Mouse (Mus musculus) stomach, embryonic 14.5 days (tissue): ENCODE data around the gene Chid1. TPM values are rescaled to one million over a fixed set of nuclear protein-coding genes. Genes with fewer than 3 reads are reported as not detected.

Source experiments
- ATAC-seq: fragments of 200-750 bp; cut with Nextera tagmentation; 2 replicates; pipeline ENCODE4 v1.8.0; 2017; ENCODE audit warnings: low read depth, moderate TSS enrichment; ENCODE audit not compliant: insufficient number of reproducible peaks, insufficient read depth, low FRiP score
- H3K27ac ChIP-seq: fragments of 300-500 bp; sonication (generic); 2 replicates; pipeline ENCODE4 v1.5.1; 2014; ENCODE audit warnings: mild to moderate bottlenecking, low read length, moderate library complexity, mixed read lengths
- H3K27me3 ChIP-seq: fragments of 300-500 bp; sonication (generic); 2 replicates; pipeline ENCODE4 v1.6.1; 2014; ENCODE audit warnings: low read length, control low read depth, mixed read lengths; ENCODE audit not compliant: control insufficient read depth, insufficient read depth
- H3K36me3 ChIP-seq: fragments of 300-500 bp; sonication (generic); 2 replicates; pipeline ENCODE4 v1.6.1; 2014; ENCODE audit warnings: mild to moderate bottlenecking, control low read depth, low read length, moderate library complexity, mixed read lengths; ENCODE audit not compliant: control insufficient read depth, insufficient read depth
- H3K4me1 ChIP-seq: fragments of 300-500 bp; sonication (generic); 2 replicates; pipeline ENCODE4 v1.6.1; 2014; ENCODE audit warnings: low read length, control low read depth, mixed read lengths; ENCODE audit not compliant: control insufficient read depth, insufficient read depth
- H3K4me2 ChIP-seq: fragments of 300-500 bp; sonication (generic); replicated peaks from 2 replicates; pipeline ENCODE4 v1.6.1; 2014; ENCODE audit warnings: low read depth, low read length, control low read depth
- H3K4me3 ChIP-seq: fragments of 300-500 bp; sonication (generic); 2 replicates; pipeline ENCODE4 v1.5.1; 2014; ENCODE audit warnings: low read depth, low read length, control low read depth
- H3K9ac ChIP-seq: fragments of 300-500 bp; sonication (generic); replicated peaks from 2 replicates; pipeline ENCODE4 v1.6.1; 2014; ENCODE audit warnings: low read depth, mild to moderate bottlenecking, control low read depth, low read length, moderate library complexity, mixed read lengths
- H3K9me3 ChIP-seq: fragments of 300-500 bp; sonication (generic); 2 replicates; pipeline ENCODE4 v1.6.1; 2016; ENCODE audit warnings: low read depth, low read length, control low read depth; ENCODE audit not compliant: control insufficient read depth
- WGBS: fragments of 180-500 bp; shearing (Covaris S2); extraction: QIAGEN DNeasy Blood & Tissue Kit; methylation state at CpG from one replicate; pipeline ENCODE4 v1.1.7; 2014; 5-methylcytosine and 5-hydroxymethylcytosine counted together
- polyA plus RNA-seq: library from polyadenylated mRNA; unstranded; fragments of >200 nt; fragmentation: Nextera tagmentation; extraction: Ambion mirVana; gene quantifications from 2 replicates; pipeline ENCODE4 v1.2.1, GENCODE M21; 2014

Gene Chid1
- polyA plus RNA-seq, 1 experiment from 2014 or later = 37.4 TPM

GRCm38 (mm10) chr7:141577801-141578200 is 38.1 kb upstream of the Chid1 start:
- Histone ChIP-seq H3K27ac (no peak overlapping the region), H3K9me3 (no peaks in the 10 kb centered on the region), H3K9ac (no peak overlapping the region), H3K4me3 (no peak overlapping the region), H3K4me1 (no peaks in the 10 kb centered on the region), H3K4me2 (no peak overlapping the region), H3K36me3 (no peaks in the 10 kb centered on the region), H3K27me3 (no peaks in the 10 kb centered on the region)
- WGBS = 82% methylated on average over 3 of the region's 3 CpGs
- ATAC-seq = no peak

- H3K9me3 ChIP-seq = no peaks in the 10 kb centered on the region
- WGBS = 87% methylated on average over 2 of the region's 3 CpGs
Measured at GRCm38 (mm10) chr7:141575481-141575880, 35.8 kb upstream of the Chid1 start.

GRCm38 (mm10) chr7:141574041-141574440 is 34.4 kb upstream of the Chid1 start:
- no peak for ATAC-seq
- Histone ChIP-seq H3K4me3 (no peak overlapping the region), H3K27me3 (no peaks in the 10 kb centered on the region), H3K4me2 (no peak overlapping the region), H3K9ac (no peak overlapping the region), H3K27ac (no peak overlapping the region), H3K4me1 (0 out of 2 replicates have a peak, but pooled peaks cover 7% of the 10 kb centered on the region), H3K9me3 (no peaks in the 10 kb centered on the region), H3K36me3 (no peaks in the 10 kb centered on the region)
- 76% methylated on average over 3 of the region's 3 CpGs for WGBS

More at GRCm38 (mm10) chr7:141575481-141575880, 35.8 kb upstream of the Chid1 start:
- no peaks in the 10 kb centered on the region for H3K4me1 ChIP-seq
- no peaks in the 10 kb centered on the region for H3K27me3 ChIP-seq
- no peak overlapping the region for H3K4me2 ChIP-seq
- H3K9ac ChIP-seq = no peak overlapping the region
- H3K36me3 ChIP-seq = no peaks in the 10 kb centered on the region
- ATAC-seq = no peak
- H3K27ac ChIP-seq = no peak overlapping the region
- H3K4me3 ChIP-seq = no peak overlapping the region

- no peaks in the 10 kb centered on the region for H3K36me3 ChIP-seq
- no peak overlapping the region for H3K4me2 ChIP-seq
- H3K9me3 ChIP-seq = no peaks in the 10 kb centered on the region
- no peak overlapping the region for H3K4me3 ChIP-seq
- 0 out of 2 replicates have a peak, but pooled peaks cover 7% of the 10 kb centered on the region for H3K4me1 ChIP-seq
- 88% methylated on average over 4 of the region's 4 CpGs for WGBS
- H3K27ac ChIP-seq = no peak overlapping the region
- H3K9ac ChIP-seq = no peak overlapping the region
- H3K27me3 ChIP-seq = no peaks in the 10 kb centered on the region
- ATAC-seq = no peak
Measured at GRCm38 (mm10) chr7:141570625-141571295, 31.1 kb upstream of the Chid1 start.

GRCm38 (mm10) chr7:141569916-141570315 is 30.3 kb upstream of the Chid1 start:
- 0 out of 2 replicates have a peak, but pooled peaks have one; percentile 4 for ATAC-seq
- 73% methylated on average over 3 of the region's 3 CpGs for WGBS
- Histone ChIP-seq H3K4me2 (no peak overlapping the region), H3K9ac (no peak overlapping the region), H3K9me3 (no peaks in the 10 kb centered on the region), H3K4me3 (no peak overlapping the region), H3K36me3 (no peaks in the 10 kb centered on the region), H3K27me3 (no peaks in the 10 kb centered on the region), H3K4me1 (0 out of 2 replicates have a peak, but pooled peaks cover 7% of the 10 kb centered on the region), H3K27ac (no peak overlapping the region)

- H3K4me2 ChIP-seq = no peak overlapping the region
- no peaks in the 10 kb centered on the region for H3K36me3 ChIP-seq
Measured at GRCm38 (mm10) chr7:141569283-141569803, 29.7 kb upstream of the Chid1 start.

GRCm38 (mm10) chr7:141566587-141566986 is 26.9 kb upstream of the Chid1 start:
- no peak overlapping the region for H3K4me2 ChIP-seq
- H3K36me3 ChIP-seq = no peaks in the 10 kb centered on the region
- no peak overlapping the region for H3K4me3 ChIP-seq
- ATAC-seq = no peak
- no peak overlapping the region for H3K27ac ChIP-seq
- H3K4me1 ChIP-seq = peaks cover 23% of the 10 kb centered on the region; the same call in 1 of the 2 replicates
- H3K9me3 ChIP-seq = no peaks in the 10 kb centered on the region
- no peak overlapping the region for H3K9ac ChIP-seq
- H3K27me3 ChIP-seq = no peaks in the 10 kb centered on the region
- 77% methylated on average over 7 of the region's 7 CpGs for WGBS

More at GRCm38 (mm10) chr7:141569283-141569803, 29.7 kb upstream of the Chid1 start:
- Histone ChIP-seq H3K4me3 (no peak overlapping the region), H3K4me1 (0 out of 2 replicates have a peak, but pooled peaks cover 11% of the 10 kb centered on the region), H3K9me3 (no peaks in the 10 kb centered on the region), H3K27me3 (no peaks in the 10 kb centered on the region), H3K27ac (no peak overlapping the region), H3K9ac (no peak overlapping the region)
- ATAC-seq = no peak
- 67% methylated on average over 9 of the region's 9 CpGs for WGBS

GRCm38 (mm10) chr7:141564561-141564960 is 24.9 kb upstream of the Chid1 start:
- Histone ChIP-seq H3K4me1 (peaks cover 21% of the 10 kb centered on the region; the same call in 1 of the 2 replicates), H3K4me3 (no peak overlapping the region), H3K4me2 (no peak overlapping the region), H3K27me3 (no peaks in the 10 kb centered on the region), H3K27ac (no peak overlapping the region; the same call in 1 of the 2 replicates), H3K36me3 (no peaks in the 10 kb centered on the region), H3K9ac (0 out of 2 replicates have a peak overlapping the region, but pooled peaks have one; percentile 3), H3K9me3 (no peaks in the 10 kb centered on the region)
- no peak for ATAC-seq
- WGBS = 68% methylated on average over 7 of the region's 7 CpGs
